Mouse (Mus musculus) gastrocnemius, postnatal 25 days (tissue): Measurements from ENCODE around the gene Bhlhe40. TPM values are rescaled to one million over a fixed set of nuclear protein-coding genes. Genes with fewer than 3 reads are reported as not detected.

Experiments
- DNase-seq: peaks from one replicate; pipeline ENCODE4 v3.0.0; 2022
- total RNA-seq, 2 experiments: library from RNA; stranded (reverse); gene quantifications; 1 replicate in 1 of 2; 2 replicates in 1 of 2; pipeline ENCODE4 v1.2.3; 2021

The Bhlhe40 gene
- total RNA-seq, 2 experiments from 2014 or later = 61.9 to 69.2 TPM

GRCm38 (mm10) chr6:108662314-108663240 is 2.1 kb downstream of the Bhlhe40 start:
- DNase-seq = no peak

GRCm38 (mm10) chr6:108663241-108664194 is 3.1 kb downstream of the Bhlhe40 start:
- DNase-seq = no peak

- no peak for DNase-seq
These were observed 4.2 kb downstream of the Bhlhe40 start for GRCm38 (mm10) chr6:108664533-108665150.

DNA sequence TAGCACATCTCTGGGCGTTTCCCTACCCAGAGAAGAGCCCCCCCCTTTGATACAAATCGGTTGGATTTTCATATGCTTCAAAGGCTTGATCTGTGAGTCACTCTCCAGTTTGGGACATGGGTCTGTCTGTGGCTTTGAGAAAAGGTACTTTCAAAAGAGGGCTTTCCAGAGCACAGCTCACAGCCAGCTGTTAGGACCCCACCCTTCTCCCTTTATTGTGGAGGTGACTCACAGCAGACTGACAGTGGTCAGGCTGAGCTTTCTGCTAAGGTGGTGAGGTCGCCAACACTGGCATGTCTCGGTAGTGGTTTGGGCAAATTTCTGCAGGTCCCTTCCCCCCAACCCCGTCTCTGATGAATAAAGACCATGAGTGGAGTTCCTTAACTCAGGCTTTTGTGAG is 5.2 kb downstream of the Bhlhe40 start:
- DNase-seq = no peak

- no peak for DNase-seq
These were observed 6.4 kb downstream of the Bhlhe40 start for GRCm38 (mm10) chr6:108666648-108667488.

DNA sequence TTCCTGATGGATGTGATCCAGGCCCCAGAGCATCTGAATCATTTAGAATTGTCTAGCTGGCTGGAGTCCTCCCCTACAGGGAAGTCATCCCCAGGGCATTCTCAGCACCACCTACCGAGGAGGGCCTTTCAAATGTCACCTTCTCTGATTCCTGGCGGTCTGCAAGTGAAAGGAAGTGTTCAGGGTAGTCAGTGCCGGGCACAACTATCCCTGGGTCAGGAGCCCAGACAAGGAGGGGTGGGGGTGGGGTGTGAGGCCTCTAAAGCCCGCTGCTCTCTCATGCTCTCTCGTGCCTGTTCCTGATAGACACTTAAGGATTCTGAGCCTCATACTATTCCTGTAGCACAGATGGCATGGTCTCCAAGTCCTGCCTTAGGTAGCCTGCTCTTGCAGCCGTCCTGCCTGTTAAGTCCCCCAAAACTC is 7.2 kb downstream of the Bhlhe40 start:
- peak; percentile 28 for DNase-seq

GRCm38 (mm10) chr6:108668321-108668786 is 7.9 kb downstream of the Bhlhe40 start:
- DNase-seq = peak; percentile 91

DNA sequence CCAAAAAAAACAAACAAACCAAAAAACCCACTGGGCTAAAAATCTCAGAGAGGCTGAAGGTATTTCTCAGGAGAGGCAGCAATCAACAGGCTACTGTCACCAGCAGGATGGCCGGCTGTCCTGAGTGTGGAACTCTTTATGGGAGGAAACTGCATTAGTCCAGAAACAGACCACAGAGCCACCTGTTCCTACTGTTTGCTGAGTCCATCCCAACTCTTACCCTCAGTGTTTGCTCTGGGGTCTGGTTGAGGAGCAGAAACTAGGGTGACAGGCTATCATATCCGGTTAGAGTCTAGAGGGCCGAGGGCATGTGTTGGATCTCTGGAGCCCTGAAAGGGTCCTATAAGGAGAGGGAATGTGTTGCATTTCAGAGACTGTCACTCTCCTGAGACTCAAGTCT is 9.8 kb downstream of the Bhlhe40 start:
- no peak for DNase-seq

DNA sequence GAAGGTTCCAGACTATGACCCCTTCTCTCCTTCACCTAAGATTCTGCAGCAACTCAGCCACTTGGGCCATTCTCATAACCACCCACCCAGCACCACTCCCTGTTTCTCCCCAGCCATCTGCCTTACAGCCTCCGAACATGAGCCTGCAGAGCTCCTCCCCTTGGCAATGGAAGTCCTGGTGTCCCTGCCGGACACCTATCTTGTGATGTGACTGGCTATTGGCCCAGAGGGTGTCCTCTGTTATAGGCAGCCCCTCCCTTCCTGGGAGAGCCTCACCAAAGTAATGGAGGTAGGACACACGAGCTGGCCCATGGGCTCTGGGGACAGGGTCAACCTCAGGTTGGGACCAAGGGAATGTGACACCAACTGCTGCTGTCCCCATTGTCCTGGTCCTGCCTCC is 10.4 kb downstream of the Bhlhe40 start:
- DNase-seq = peak; percentile 58

- DNase-seq = no peak
These were observed 11.7 kb downstream of the Bhlhe40 start for GRCm38 (mm10) chr6:108672094-108672493.

DNA sequence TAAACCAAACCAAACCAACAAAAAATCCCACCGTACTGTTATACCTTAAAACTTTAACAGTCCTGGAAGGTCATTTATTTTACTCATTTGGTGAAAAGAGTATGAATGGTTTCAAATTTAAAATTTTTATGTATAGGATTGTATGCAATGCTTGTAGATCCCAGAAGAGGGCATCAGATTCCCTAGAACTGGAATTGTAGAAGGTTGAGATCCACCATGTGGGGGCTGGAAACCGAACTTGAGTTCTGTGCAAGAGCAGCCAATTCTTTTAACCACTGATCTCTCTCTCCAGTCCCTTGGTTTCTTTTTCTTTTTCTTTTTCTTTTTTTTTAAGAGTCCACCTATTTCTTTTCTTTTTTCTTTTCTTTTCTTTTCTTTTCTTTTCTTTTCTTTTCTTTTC is 13.8 kb downstream of the Bhlhe40 start:
- DNase-seq = no peak

GRCm38 (mm10) chr6:108676783-108677340 is 16.4 kb downstream of the Bhlhe40 start:
- no peak for DNase-seq

- peak; percentile 22 for DNase-seq
These were observed 17.3 kb downstream of the Bhlhe40 start for GRCm38 (mm10) chr6:108677697-108678096.

DNA sequence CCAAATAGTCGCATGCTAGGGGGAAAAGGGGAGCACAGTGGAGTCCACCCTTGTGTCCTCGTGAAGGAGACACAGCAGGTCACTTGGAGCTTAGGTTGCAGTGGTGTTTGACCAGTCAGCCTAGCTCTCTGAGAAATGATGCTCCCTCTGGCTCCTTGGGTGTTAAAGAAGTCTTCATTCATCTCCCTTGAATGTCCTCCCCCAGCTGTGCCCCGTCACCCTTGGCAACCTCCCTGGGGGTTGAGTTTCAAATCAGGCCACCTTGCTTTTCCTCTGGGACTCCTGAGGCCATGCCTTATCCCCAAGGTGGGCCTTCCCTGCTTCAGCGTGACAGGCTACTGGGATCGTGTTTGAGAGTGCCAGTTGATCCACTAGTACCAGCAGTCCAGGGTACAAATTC is 17.8 kb downstream of the Bhlhe40 start:
- no peak for DNase-seq

DNA sequence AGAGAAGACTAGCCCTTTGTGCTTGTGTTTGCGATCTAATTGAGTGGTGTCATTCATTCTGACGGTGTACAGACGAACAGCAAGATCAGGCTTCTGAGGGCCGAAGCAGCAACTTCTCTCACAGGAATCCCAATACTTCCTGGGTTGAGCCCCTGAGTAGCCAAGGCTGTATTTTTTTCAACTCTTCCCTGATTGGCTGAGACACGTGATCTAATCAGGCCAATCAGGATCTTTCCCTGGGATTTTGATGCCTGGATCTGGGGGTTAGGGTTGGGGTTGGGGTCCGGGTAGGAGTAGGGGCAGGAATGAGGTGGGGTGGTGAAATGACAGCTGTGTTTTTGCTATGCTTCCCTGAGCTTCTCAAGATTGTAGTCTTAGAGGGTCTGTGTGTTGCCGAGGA is 20.1 kb downstream of the Bhlhe40 start:
- DNase-seq = no peak

DNA sequence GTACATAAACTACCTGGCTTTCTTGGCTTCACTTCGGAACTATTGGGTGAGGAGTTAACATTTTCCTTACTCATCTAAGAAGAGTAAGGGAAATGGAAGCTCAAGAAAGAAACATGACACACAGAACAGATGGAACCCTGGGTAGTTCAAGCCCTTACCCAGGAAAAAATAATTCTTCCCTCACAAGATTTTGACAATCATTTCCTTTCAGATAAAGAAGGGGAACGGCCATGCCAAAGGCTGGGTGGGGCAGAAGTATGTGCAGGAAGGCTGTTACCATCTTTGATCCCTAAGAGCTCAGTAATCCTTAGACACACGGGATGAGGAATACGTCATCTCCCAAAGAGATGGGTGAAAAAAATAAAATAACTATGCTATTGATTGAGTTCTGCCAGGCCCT is 20.7 kb downstream of the Bhlhe40 start:
- DNase-seq = no peak

DNA sequence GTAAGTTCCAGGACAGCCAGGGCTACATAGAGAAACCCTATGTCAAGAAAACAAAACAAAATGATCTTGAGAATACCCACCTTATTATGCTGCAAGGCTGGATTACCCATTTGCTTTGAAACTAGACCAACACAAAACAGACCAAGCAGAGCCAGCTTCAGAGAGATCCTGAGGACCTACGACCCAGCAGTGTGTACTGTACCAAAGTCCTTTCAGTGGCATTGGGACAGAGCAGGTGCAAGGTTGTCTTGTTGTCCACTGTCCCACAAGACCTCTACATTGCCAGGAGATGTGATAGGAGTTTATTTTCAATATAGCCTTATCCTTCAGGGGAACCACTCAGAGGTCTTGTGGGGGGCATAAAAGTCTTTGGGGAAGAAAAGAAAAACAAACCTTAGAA is 22.7 kb downstream of the Bhlhe40 start:
- no peak for DNase-seq

DNA sequence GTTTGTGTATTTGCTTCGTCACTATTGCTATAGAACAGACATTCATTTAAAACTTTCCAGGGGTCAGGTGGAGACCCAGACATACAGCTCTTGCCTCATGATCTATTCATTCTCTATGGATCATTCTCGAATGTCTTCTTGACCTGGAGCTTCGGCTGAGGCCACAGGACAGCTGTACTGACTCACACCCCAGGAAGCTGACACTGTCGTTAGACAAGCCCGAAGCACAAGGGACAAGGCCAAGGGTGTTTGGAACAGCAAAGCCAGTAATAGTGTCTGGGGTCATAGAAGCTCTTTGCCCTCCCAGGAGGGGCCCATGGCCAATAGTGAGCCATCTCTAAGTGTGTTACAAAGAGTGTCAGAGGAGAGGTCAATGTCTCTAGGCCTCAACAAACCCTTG is 24.0 kb downstream of the Bhlhe40 start:
- DNase-seq = no peak

DNA sequence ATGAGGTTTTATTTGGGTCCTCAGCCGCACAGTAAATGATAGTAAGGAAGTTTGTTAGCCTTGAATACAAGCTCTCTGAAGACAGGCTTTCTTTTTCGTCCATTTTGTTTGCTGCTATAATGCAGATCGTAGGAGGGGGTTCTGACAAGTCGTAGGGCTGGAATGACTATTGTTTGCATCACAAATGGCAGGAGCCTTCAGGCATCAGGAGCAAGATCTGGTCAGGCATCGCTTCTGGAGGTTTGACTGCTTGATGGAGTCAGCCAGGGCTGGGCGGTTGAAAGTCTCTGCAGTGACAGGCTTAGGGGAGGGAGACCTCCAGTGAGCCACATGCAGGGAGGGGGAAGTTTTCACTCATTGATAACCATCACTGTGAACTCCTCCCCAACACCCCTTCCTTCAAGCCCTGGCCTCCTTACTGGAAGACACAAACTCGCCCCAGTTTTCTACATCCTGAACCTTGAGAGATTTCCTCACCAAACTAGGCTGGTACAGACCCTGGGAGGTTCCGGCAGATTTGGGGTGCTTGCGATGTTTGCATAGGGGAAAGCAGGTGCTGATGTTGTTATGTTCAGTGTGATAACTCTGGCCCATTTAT is 25.4 kb downstream of the Bhlhe40 start:
- no peak for DNase-seq

DNA sequence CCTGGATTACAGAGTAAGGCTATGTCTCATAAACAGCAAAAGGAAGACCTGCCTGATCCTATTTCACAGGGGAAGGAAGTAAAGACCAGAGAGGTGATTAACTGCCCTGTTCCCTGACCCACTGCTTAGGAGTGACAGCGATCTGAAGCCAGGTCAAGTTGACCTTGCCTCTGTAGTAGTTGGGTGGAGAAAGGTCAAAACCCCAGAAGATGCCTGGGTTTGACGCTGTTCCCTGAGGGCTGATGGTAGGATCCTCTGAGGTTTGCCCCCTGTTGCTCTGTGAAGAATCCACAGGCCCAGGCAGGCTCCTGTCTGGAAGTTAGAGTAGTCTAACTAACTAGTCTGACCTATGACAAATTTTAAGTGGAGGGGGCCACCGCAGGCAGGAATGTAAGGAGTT is 26.5 kb downstream of the Bhlhe40 start:
- DNase-seq = no peak

DNA sequence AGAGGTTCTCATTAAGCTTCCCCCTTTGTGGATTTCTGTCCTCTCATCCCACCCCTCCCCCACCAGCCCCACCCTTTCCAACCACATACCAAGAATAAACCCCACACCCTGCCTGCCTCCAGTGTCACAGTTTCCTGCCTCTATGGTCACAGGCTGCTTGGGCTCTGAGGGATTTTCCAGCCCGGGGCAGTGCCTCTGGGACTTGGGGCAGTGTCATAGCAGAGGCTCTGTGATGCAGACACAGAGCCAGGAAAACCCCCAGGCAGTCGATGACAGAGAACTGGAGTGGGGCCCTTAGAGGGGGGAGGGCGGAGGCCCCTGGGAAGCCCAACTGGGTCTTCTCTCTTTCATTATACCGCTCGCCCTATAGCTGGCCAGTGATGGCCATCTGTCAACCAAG is 27.9 kb downstream of the Bhlhe40 start:
- DNase-seq = no peak
